Mouse (Mus musculus): Measurements from ENCODE around the gene Adamts18.

Adamts18 gene

GRCm38 (mm10) chr8:113656154-113656553 lies 192.4 kb downstream of the Adamts18 start:
- DNase-seq, result no peak

GRCm38 (mm10) chr8:113653151-113653550 lies 195.4 kb downstream of the Adamts18 start:
- no peak for DNase-seq

GRCm38 (mm10) chr8:113652450-113652849 lies 196.1 kb downstream of the Adamts18 start:
- no peak for DNase-seq
